Mouse (Mus musculus) small intestine, adult 2 months (tissue): ENCODE data around the gene Larp7. TPM values are rescaled to one million over a fixed set of nuclear protein-coding genes. Genes with fewer than 3 reads are reported as not detected.

ENCODE experiments used
- H3K27ac ChIP-seq: fragments of 200-500 bp; 2 replicates; pipeline ENCODE4 v1.5.1; 2012; ENCODE audit warnings: low read depth, low read length, control low read depth, inconsistent platforms; ENCODE audit not compliant: insufficient read depth
- H3K27me3 ChIP-seq: fragments of 200-500 bp; 2 replicates; pipeline ENCODE4 v1.6.1; 2012; ENCODE audit warnings: mild to moderate bottlenecking, moderate library complexity, low read length, inconsistent platforms; ENCODE audit not compliant: control insufficient read depth, insufficient read depth
- H3K36me3 ChIP-seq: fragments of 200-500 bp; 2 replicates; pipeline ENCODE4 v1.6.1; 2012; ENCODE audit warnings: mild to moderate bottlenecking, low read length, control low read depth, inconsistent platforms; ENCODE audit not compliant: control insufficient read depth, insufficient read depth
- H3K4me1 ChIP-seq: fragments of 200-500 bp; 2 replicates; pipeline ENCODE4 v1.6.1; 2012; ENCODE audit warnings: low read length, inconsistent platforms, mixed read lengths; ENCODE audit not compliant: control insufficient read depth, insufficient read depth, insufficient read length
- H3K4me3 ChIP-seq: fragments of 200-500 bp; 2 replicates; pipeline ENCODE4 v1.5.1; 2012; ENCODE audit warnings: low read depth, mild to moderate bottlenecking, control low read depth, inconsistent platforms, low read length, moderate library complexity
- CTCF ChIP-seq: fragments of 200-500 bp; IDR thresholded peaks from 2 replicates; pipeline ENCODE4 v1.5.1; 2012; ENCODE audit warnings: low read depth, mild to moderate bottlenecking, control low read depth, inconsistent platforms, low read length, moderate library complexity, mixed read lengths; ENCODE audit not compliant: insufficient replicate concordance, insufficient read length; ENCODE audit errors: extremely low read depth
- POLR2A ChIP-seq: fragments of 200-500 bp; IDR thresholded peaks from 2 replicates; pipeline ENCODE4 v1.6.1; 2012; ENCODE audit warnings: low read depth, mild to moderate bottlenecking, control low read depth, inconsistent platforms, low read length, moderate library complexity
- WGBS: fragments of 180-500 bp; shearing (Covaris S2); methylation state at CpG from one replicate; pipeline ENCODE4 v1.1.7; 2018; 5-methylcytosine and 5-hydroxymethylcytosine counted together
- polyA plus RNA-seq: library from polyadenylated mRNA; depleted of rRNA; stranded (reverse); fragments of >200 nt; gene quantifications from 2 replicates; pipeline ENCODE4 v1.2.3, GENCODE M21; 2012

Gene Larp7
- polyA plus RNA-seq, 1 experiment, result 0.23 TPM

GRCm38 (mm10) chr3:127527465-127528034, 25.6 kb downstream of the Larp7 start:
- Histone ChIP-seq H3K27ac (no peak overlapping the region), H3K4me3 (no peak overlapping the region), H3K36me3 (no peaks in the 10 kb centered on the region), H3K27me3 (no peaks in the 10 kb centered on the region; the same call in 1 of the 2 replicates), H3K4me1 (peaks cover 4% of the 10 kb centered on the region; the same call in 1 of the 2 replicates)
- no peak for TF ChIP-seq POLR2A
- 77% methylated on average over 5 of the region's 5 CpGs for WGBS

- H3K27me3 ChIP-seq, result no peaks in the 10 kb centered on the region
- peaks cover 4% of the 10 kb centered on the region; the same call in 1 of the 2 replicates for H3K4me1 ChIP-seq
- H3K36me3 ChIP-seq, result no peaks in the 10 kb centered on the region
- H3K27ac ChIP-seq, result no peak overlapping the region
- H3K4me3 ChIP-seq, result no peak overlapping the region
- TF ChIP-seq POLR2A (no peak), CTCF (no peak)
- 64% methylated on average over 8 of the region's 8 CpGs for WGBS
These were observed 27.8 kb downstream of the Larp7 start for GRCm38 (mm10) chr3:127525188-127525819.

- H3K4me1 ChIP-seq, result no peaks in the 10 kb centered on the region
- no peak overlapping the region for H3K4me3 ChIP-seq
- H3K36me3 ChIP-seq, result no peaks in the 10 kb centered on the region
- no peak for TF ChIP-seq POLR2A
- no peak for TF ChIP-seq CTCF
- H3K27ac ChIP-seq, result no peak overlapping the region
- H3K27me3 ChIP-seq, result peaks cover 2% of the 10 kb centered on the region; the same call in 1 of the 2 replicates
- 62% methylated on average over 10 of the region's 10 CpGs for WGBS
These were observed 32.0 kb downstream of the Larp7 start for GRCm38 (mm10) chr3:127521156-127521555.

GRCm38 (mm10) chr3:127520300-127520699, 32.8 kb downstream of the Larp7 start:
- Histone ChIP-seq H3K4me1 (no peaks in the 10 kb centered on the region), H3K36me3 (no peaks in the 10 kb centered on the region), H3K4me3 (no peak overlapping the region), H3K27ac (no peak overlapping the region), H3K27me3 (peaks cover 2% of the 10 kb centered on the region; the same call in 1 of the 2 replicates)
- WGBS, result 62% methylated on average over 6 of the region's 6 CpGs
- TF ChIP-seq CTCF (no peak), POLR2A (no peak)

- Histone ChIP-seq H3K36me3 (no peaks in the 10 kb centered on the region), H3K4me1 (no peaks in the 10 kb centered on the region), H3K27me3 (peaks cover 2% of the 10 kb centered on the region; the same call in 1 of the 2 replicates), H3K27ac (no peak overlapping the region), H3K4me3 (no peak overlapping the region)
- TF ChIP-seq POLR2A (no peak), CTCF (no peak)
- 90% methylated on average over 1 of the region's 1 CpGs for WGBS
These were observed 37.9 kb downstream of the Larp7 start for GRCm38 (mm10) chr3:127515251-127515650.

- H3K27me3 ChIP-seq, result peaks cover 2% of the 10 kb centered on the region; the same call in 1 of the 2 replicates
- no peak overlapping the region for H3K27ac ChIP-seq
- 76% methylated on average over 2 of the region's 2 CpGs for WGBS
- H3K4me3 ChIP-seq, result no peak overlapping the region
- H3K4me1 ChIP-seq, result no peaks in the 10 kb centered on the region
- TF ChIP-seq CTCF (no peak), POLR2A (no peak)
- no peaks in the 10 kb centered on the region for H3K36me3 ChIP-seq
These were observed 39.5 kb downstream of the Larp7 start for GRCm38 (mm10) chr3:127513699-127514098.

GRCm38 (mm10) chr3:127512794-127513335, 40.3 kb downstream of the Larp7 start:
- Histone ChIP-seq H3K4me3 (no peak overlapping the region), H3K36me3 (no peaks in the 10 kb centered on the region), H3K27ac (no peak overlapping the region), H3K4me1 (no peaks in the 10 kb centered on the region), H3K27me3 (no peaks in the 10 kb centered on the region)
- 74% methylated on average over 15 of the region's 15 CpGs for WGBS
- TF ChIP-seq POLR2A (no peak), CTCF (no peak)
